Mouse (Mus musculus) ES-E14 (cell line): ENCODE data around the gene Ctse. TPM values are rescaled to one million over a fixed set of nuclear protein-coding genes. Genes with fewer than 3 reads are reported as not detected.

ENCODE experiments used
- DNase-seq: peaks from one replicate; pipeline ENCODE4 v3.0.0-alpha.2; 2013; ENCODE audit warnings: low read depth, low spot score
- H3K27ac ChIP-seq: 2 replicates; pipeline ENCODE4 v1.5.1; 2012; ENCODE audit warnings: low read depth, mild to moderate bottlenecking, low read length, moderate library complexity, mixed read lengths; ENCODE audit not compliant: poor library complexity, insufficient read depth, severe bottlenecking
- H3K36me3 ChIP-seq: 2 replicates; pipeline ENCODE4 v1.6.1; 2012; ENCODE audit warnings: mild to moderate bottlenecking, low read length, moderate library complexity, mixed read lengths; ENCODE audit not compliant: control insufficient read depth, poor library complexity, insufficient read depth, severe bottlenecking
- H3K4me1 ChIP-seq, 2 experiments: fragments of 150-350 bp in 1 of 2; sonication (generic) in 1 of 2; 2 replicates each; pipeline ENCODE4 v1.6.1; 2012; ENCODE audit warnings: low read length in 2 of 2, mild to moderate bottlenecking in 1 of 2, mixed read lengths in 1 of 2; ENCODE audit not compliant: control insufficient read depth in 2 of 2, insufficient read depth in 2 of 2, poor library complexity in 1 of 2
- H3K4me3 ChIP-seq, 2 experiments: fragments of 150-350 bp in 1 of 2; sonication (generic) in 1 of 2; 2 replicates each; pipeline ENCODE4 v1.5.1; 2012; ENCODE audit warnings: low read length in 2 of 2, low read depth in 1 of 2, mild to moderate bottlenecking in 1 of 2, mixed read lengths in 1 of 2; ENCODE audit not compliant: insufficient read depth in 1 of 2, poor library complexity in 1 of 2, severe bottlenecking in 1 of 2
- H3K9ac ChIP-seq: 2 replicates; pipeline ENCODE4 v1.6.1; 2012; ENCODE audit warnings: low read depth, mild to moderate bottlenecking, low read length, mixed read lengths; ENCODE audit not compliant: poor library complexity, insufficient read depth, severe bottlenecking
- H3K9me3 ChIP-seq: fragments of 150-350 bp; sonication (generic); 2 replicates; pipeline ENCODE4 v1.6.1; 2012; ENCODE audit warnings: low read depth, mild to moderate bottlenecking, low read length; ENCODE audit not compliant: control insufficient read depth, insufficient read depth
- CHD2 ChIP-seq: IDR thresholded peaks from 2 replicates; pipeline ENCODE4 v1.6.1; 2014; ENCODE audit warnings: mild to moderate bottlenecking, low read depth, low read length, inconsistent platforms
- HCFC1 ChIP-seq: IDR thresholded peaks from 2 replicates; pipeline ENCODE4 v1.6.1; 2012; ENCODE audit warnings: low read length, inconsistent platforms, borderline replicate concordance; ENCODE audit not compliant: insufficient read depth
- MAFK ChIP-seq: IDR thresholded peaks from 2 replicates; pipeline ENCODE4 v1.6.1; 2014; ENCODE audit warnings: mild to moderate bottlenecking, low read depth, low read length, inconsistent platforms; ENCODE audit not compliant: insufficient read depth
- ZC3H11A ChIP-seq: IDR thresholded peaks from 2 replicates; pipeline ENCODE4 v1.6.1; 2012; ENCODE audit warnings: low read depth, mild to moderate bottlenecking, inconsistent platforms, low read length, borderline replicate concordance
- ZNF384 ChIP-seq: IDR thresholded peaks from 2 replicates; pipeline ENCODE4 v1.6.1; 2012; ENCODE audit warnings: low read depth, low read length, inconsistent platforms
- in situ Hi-C, 2 experiments: fragments of 600-800 bp; cut with MboI; formaldehyde crosslinking; loops; one replicate each; pipeline ENCODE4 v1.15.1; 2025; ENCODE audit warnings: low sequenced_read_pairs in 2 of 2, inconsistent platforms in 1 of 2; ENCODE audit not compliant: unreplicated experiment in 2 of 2
- total RNA-seq: library from RNA; depleted of rRNA; stranded (reverse); fragments of 300-350 nt; gene quantifications from 2 replicates; pipeline ENCODE4 v1.2.3, GENCODE M21; 2012

The Ctse gene
- total RNA-seq, 1 experiment: not detected

DNA sequence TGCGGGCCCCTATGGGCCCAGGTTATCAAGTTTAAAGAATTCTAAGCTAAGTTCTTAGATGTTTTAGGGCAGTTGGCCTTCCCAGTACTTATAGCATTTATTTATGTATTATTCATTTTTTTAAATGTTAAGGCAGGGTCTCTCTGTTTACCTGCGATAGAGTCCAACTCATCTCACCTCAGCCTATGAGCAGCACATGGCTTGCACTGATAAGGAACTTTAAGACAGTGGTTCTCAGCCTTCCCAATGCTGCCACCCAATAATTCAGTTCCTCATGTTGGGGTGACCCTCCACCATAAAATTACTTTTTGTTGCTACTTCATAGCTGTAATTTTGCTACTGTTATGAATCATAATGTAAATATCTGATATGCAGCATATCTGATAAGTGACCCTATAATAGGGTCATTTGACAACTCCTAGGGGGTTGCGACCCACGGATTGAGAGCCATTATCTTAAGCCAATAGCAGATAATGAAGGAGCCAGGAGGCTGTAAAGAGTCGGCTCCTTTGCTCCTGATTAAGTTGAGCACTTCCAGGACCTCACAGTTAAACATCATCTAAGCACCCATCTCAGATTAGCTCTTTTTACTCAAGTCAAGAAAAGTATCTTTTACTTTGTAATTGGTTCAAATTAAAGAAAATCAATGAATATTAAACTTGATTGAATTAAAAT, 21.4 kb upstream of the Ctse start:
- Histone ChIP-seq H3K36me3 (no peaks in the 10 kb centered on the region), H3K9me3 (no peaks in the 10 kb centered on the region), H3K9ac (no peak overlapping the region), H3K27ac (no peak overlapping the region), H3K4me3 (no peak overlapping the region), H3K4me1 (peaks cover 0 to 2% of the 10 kb centered on the region in 2 experiments; a peak in 1 of 4 replicates)
- no peak for TF ChIP-seq ZNF384
- TF ChIP-seq CHD2: no peak
- no peak for TF ChIP-seq ZC3H11A
- no peak for TF ChIP-seq MAFK
- no peak for TF ChIP-seq HCFC1
- DNase-seq: no peak
- in situ Hi-C loops: no loop called here

DNA sequence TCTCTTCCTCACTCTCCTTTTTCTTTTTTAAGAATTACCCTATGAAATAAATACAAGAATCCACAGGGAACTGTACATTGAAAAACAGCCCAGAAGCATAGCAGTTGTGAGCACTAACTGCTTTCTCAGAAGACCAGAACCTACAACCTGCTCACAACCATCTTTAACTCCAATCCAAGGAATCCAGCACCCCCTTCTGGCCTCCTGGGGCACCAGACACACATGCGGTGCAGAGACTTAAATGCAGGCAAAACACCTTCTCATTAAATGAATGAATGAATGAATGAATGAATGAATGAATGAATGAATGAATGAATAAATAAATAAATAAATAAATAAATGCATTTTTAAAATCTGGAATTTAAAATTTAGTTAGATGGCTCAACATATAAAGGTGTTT, 19.5 kb upstream of the Ctse start:
- no peak for DNase-seq
- H3K36me3 ChIP-seq: no peaks in the 10 kb centered on the region
- TF ChIP-seq ZNF384 (no peak), MAFK (no peak), HCFC1 (no peak), ZC3H11A (no peak), CHD2 (no peak)
- in situ Hi-C loops: no loop called here
- no peak overlapping the region for H3K9ac ChIP-seq
- no peaks in the 10 kb centered on the region for H3K9me3 ChIP-seq
- H3K4me3 ChIP-seq: no peak overlapping the region
- H3K27ac ChIP-seq: no peak overlapping the region
- no peaks in the 10 kb centered on the region for H3K4me1 ChIP-seq

DNA sequence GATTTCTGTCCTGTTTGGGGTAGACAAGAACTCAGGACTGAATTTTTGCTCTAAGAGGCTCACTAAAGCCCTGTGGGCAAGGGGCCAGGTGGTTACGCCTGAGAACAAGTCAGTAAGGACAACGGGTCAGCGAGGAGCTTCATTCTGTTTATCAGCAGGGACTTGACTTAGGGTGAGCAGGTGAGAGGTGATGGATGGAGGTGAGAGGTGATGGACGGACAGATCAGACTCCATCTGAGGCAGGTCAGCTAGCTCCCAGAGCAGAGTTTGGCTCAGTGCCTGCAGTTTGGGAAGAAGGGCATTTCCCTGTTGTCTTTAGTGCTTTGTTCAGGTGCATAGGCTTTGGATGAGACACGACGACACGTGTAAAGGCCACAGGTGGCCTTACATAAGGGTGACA, 18.8 kb upstream of the Ctse start:
- DNase-seq: no peak
- Histone ChIP-seq H3K27ac (no peak overlapping the region), H3K4me3 (no peak overlapping the region), H3K36me3 (no peaks in the 10 kb centered on the region), H3K9me3 (no peaks in the 10 kb centered on the region), H3K4me1 (no peaks in the 10 kb centered on the region), H3K9ac (no peak overlapping the region)
- in situ Hi-C loops: no loop called here
- TF ChIP-seq ZC3H11A: no peak
- TF ChIP-seq ZNF384: no peak
- TF ChIP-seq CHD2: no peak
- TF ChIP-seq MAFK: no peak
- no peak for TF ChIP-seq HCFC1

DNA sequence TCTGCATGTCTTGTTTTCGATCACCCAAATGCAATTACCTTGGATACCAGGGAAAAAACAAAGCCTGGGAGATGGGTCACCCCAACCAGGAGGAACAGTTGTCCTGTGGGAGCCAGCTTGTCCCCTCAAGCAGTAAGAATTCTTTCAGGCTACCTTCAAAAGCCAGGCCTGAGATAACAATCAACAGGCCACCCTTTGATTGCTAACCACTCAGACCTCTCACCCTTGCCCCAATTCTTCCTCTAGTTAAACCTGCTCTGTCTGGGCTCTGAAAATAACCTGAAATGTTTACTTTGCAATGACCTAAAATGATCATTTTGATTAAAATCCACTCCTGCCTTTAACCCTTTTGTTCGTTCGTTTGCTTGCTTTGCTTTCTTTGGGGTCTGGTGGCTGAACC, 14.5 kb upstream of the Ctse start:
- H3K27ac ChIP-seq: no peak overlapping the region
- no peak for DNase-seq
- in situ Hi-C loops: no loop called here
- H3K4me3 ChIP-seq: no peak overlapping the region
- H3K4me1 ChIP-seq: no peaks in the 10 kb centered on the region
- TF ChIP-seq CHD2 (no peak), ZC3H11A (no peak), ZNF384 (no peak), HCFC1 (no peak), MAFK (no peak)
- no peak overlapping the region for H3K9ac ChIP-seq
- H3K9me3 ChIP-seq: no peaks in the 10 kb centered on the region
- H3K36me3 ChIP-seq: no peaks in the 10 kb centered on the region
